Mouse (Mus musculus) small intestine, adult 2 months (tissue): ENCODE measurements around the gene Ppef2.

Source experiments
- CTCF ChIP-seq: fragments of 200-500 bp; IDR thresholded peaks from 2 replicates; pipeline ENCODE4 v1.5.1; 2012; ENCODE audit warnings: low read depth, mild to moderate bottlenecking, control low read depth, inconsistent platforms, low read length, moderate library complexity, mixed read lengths; ENCODE audit not compliant: insufficient replicate concordance, insufficient read length; ENCODE audit errors: extremely low read depth
- POLR2A ChIP-seq: fragments of 200-500 bp; IDR thresholded peaks from 2 replicates; pipeline ENCODE4 v1.6.1; 2012; ENCODE audit warnings: low read depth, mild to moderate bottlenecking, control low read depth, inconsistent platforms, low read length, moderate library complexity

DNA sequence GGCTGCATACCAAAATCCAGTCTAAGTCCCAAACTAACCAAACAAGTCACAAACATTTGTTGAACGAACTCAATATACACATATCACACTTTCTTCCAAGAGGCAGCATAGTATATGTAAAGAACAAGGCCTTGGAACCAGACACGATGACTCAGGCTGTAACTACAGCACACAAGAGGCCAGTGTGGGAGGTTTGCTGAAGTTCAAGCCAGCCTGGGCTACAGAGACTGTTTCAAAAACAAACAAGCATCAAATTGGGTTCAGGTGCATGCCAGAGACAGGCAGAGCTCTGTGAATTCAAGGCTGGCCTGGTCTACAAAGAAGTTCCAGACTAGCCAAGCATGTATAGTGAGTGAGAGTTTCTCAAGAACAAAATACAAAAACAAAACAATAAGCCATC is 38.4 kb upstream of the Ppef2 start:
- no peak for TF ChIP-seq CTCF
- no peak for TF ChIP-seq POLR2A
